Mouse (Mus musculus) testis, adult 2 months (tissue): ENCODE data around the gene Gm28434. TPM values are rescaled to one million over a fixed set of nuclear protein-coding genes. Genes with fewer than 3 reads are reported as not detected.

ENCODE experiments used
- H3K27ac ChIP-seq: fragments of 200-500 bp; 2 replicates; pipeline ENCODE4 v1.5.1; 2012; ENCODE audit warnings: low read depth, low read length; ENCODE audit not compliant: control insufficient read depth, insufficient read depth
- H3K27me3 ChIP-seq: fragments of 200-500 bp; 2 replicates; pipeline ENCODE4 v1.6.1; 2012; ENCODE audit warnings: mild to moderate bottlenecking, low read length, moderate library complexity; ENCODE audit not compliant: control insufficient read depth, insufficient read depth
- H3K36me3 ChIP-seq: fragments of 200-500 bp; 2 replicates; pipeline ENCODE4 v1.6.1; 2012; ENCODE audit warnings: mild to moderate bottlenecking, low read length; ENCODE audit not compliant: control insufficient read depth, insufficient read depth
- H3K4me1 ChIP-seq: fragments of 200-500 bp; 2 replicates; pipeline ENCODE4 v1.6.1; 2012; ENCODE audit warnings: low read length; ENCODE audit not compliant: control insufficient read depth, insufficient read depth
- H3K4me3 ChIP-seq: fragments of 200-500 bp; 2 replicates; pipeline ENCODE4 v1.5.1; 2012; ENCODE audit warnings: low read depth, mild to moderate bottlenecking, low read length, moderate library complexity, mixed read lengths; ENCODE audit not compliant: control insufficient read depth
- CTCF ChIP-seq: fragments of 200-500 bp; IDR thresholded peaks from 2 replicates; pipeline ENCODE4 v1.5.1; 2012; ENCODE audit warnings: low read depth, mild to moderate bottlenecking, inconsistent platforms, low read length, moderate library complexity; ENCODE audit not compliant: control insufficient read depth, insufficient read depth, insufficient replicate concordance
- POLR2A ChIP-seq: fragments of 200-500 bp; IDR thresholded peaks from 2 replicates; pipeline ENCODE4 v1.6.1; 2012; ENCODE audit warnings: low read depth, mild to moderate bottlenecking, inconsistent platforms, low read length, moderate library complexity; ENCODE audit not compliant: control insufficient read depth
- polyA plus RNA-seq: library from polyadenylated mRNA; depleted of rRNA; stranded (reverse); fragments of >200 nt; gene quantifications from 2 replicates; pipeline ENCODE4 v1.2.3, GENCODE M21; 2012; rRNA removed

Gene Gm28434
- polyA plus RNA-seq: not detected in 2 replicates

- Histone ChIP-seq H3K27ac (no peak within 1 kb of the TSS), H3K4me1 (no peaks in the 10 kb centered on the region), H3K4me3 (no peak within 1 kb of the TSS), H3K27me3 (no peaks in the 10 kb centered on the region), H3K36me3 (no peaks in the 10 kb centered on the region)
- TF ChIP-seq CTCF: no peak
- TF ChIP-seq POLR2A: no peak
Measured at GRCm38 (mm10) chr5:87969201-87969600, at the start of gene Gm28434, which contains the start of gene 2310003L06Rik. Gene Gm28434, plus strand, starts transcription at chr5:87969517. Gene 2310003L06Rik, plus strand, starts transcription at chr5:87969459.

- no peak within 1 kb of the TSS for H3K4me3 ChIP-seq
- no peak within 1 kb of the TSS for H3K27ac ChIP-seq
- no peaks in the 10 kb centered on the region for H3K27me3 ChIP-seq
- H3K4me1 ChIP-seq: no peaks in the 10 kb centered on the region
- TF ChIP-seq POLR2A (no peak), CTCF (no peak)
- no peaks in the 10 kb centered on the region for H3K36me3 ChIP-seq
Measured at GRCm38 (mm10) chr5:87925372-87925771, 43.9 kb upstream of the Gm28434 start, which contains the start of gene Csn3. Gene Csn3, plus strand, starts transcription at chr5:87925579.

DNA sequence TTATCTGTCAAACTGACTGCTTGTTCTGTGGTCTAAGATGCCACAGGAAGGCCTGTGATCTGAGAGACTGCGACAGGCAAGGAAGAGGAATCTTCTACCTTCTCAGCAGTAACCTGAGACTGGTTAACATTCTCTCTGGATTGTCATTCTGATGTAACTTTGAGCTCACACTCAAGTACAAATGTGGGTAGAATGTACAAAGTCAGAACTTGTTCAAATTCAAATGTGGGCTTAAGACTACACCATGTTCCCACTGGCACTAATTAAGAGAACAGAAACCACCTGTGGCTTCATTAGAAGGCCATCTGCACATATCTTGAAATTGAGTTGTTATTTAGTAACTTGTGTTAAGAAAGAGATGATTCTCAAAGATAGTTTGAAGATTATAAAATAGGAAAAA is 37.7 kb upstream of the Gm28434 start:
- no peaks in the 10 kb centered on the region for H3K36me3 ChIP-seq
- no peak overlapping the region for H3K27ac ChIP-seq
- H3K4me3 ChIP-seq: no peak overlapping the region
- no peaks in the 10 kb centered on the region for H3K4me1 ChIP-seq
- no peak for TF ChIP-seq CTCF
- TF ChIP-seq POLR2A: no peak
- no peaks in the 10 kb centered on the region for H3K27me3 ChIP-seq

GRCm38 (mm10) chr5:87940752-87941151 is 28.6 kb upstream of the Gm28434 start:
- no peak overlapping the region for H3K4me3 ChIP-seq

GRCm38 (mm10) chr5:87942515-87942914 is 26.8 kb upstream of the Gm28434 start:
- TF ChIP-seq POLR2A (no peak), CTCF (no peak)
- H3K27me3 ChIP-seq: no peaks in the 10 kb centered on the region
- H3K27ac ChIP-seq: no peak overlapping the region
- H3K4me3 ChIP-seq: no peak overlapping the region
- H3K36me3 ChIP-seq: no peaks in the 10 kb centered on the region
- no peaks in the 10 kb centered on the region for H3K4me1 ChIP-seq

More at GRCm38 (mm10) chr5:87940752-87941151, 28.6 kb upstream of the Gm28434 start:
- H3K4me1 ChIP-seq: no peaks in the 10 kb centered on the region
- no peaks in the 10 kb centered on the region for H3K36me3 ChIP-seq
- H3K27me3 ChIP-seq: no peaks in the 10 kb centered on the region
- no peak overlapping the region for H3K27ac ChIP-seq
- TF ChIP-seq POLR2A: no peak
- TF ChIP-seq CTCF: no peak

DNA sequence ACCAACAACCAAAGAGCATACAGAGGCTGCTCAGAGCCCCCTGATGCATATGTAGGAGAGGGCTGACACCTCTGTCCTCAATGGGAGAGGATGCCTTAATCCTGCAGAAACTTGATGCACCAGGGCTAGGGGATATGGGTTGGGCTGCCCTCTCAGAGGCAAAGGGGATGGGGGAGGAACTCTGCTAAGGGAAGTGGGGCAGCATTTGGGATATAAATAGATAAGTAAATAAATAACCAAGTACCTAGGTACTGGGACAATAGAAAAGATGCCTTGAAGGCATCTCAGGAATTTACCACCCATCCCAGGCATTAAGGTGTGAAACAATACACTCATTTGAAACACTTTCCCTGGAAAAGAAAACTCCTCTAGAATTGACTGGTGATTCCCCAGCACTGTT is 17.5 kb upstream of the Gm28434 start:
- Histone ChIP-seq H3K4me1 (no peaks in the 10 kb centered on the region), H3K27me3 (no peaks in the 10 kb centered on the region), H3K27ac (no peak overlapping the region), H3K4me3 (no peak overlapping the region), H3K36me3 (no peaks in the 10 kb centered on the region)
- TF ChIP-seq CTCF (no peak), POLR2A (no peak)

DNA sequence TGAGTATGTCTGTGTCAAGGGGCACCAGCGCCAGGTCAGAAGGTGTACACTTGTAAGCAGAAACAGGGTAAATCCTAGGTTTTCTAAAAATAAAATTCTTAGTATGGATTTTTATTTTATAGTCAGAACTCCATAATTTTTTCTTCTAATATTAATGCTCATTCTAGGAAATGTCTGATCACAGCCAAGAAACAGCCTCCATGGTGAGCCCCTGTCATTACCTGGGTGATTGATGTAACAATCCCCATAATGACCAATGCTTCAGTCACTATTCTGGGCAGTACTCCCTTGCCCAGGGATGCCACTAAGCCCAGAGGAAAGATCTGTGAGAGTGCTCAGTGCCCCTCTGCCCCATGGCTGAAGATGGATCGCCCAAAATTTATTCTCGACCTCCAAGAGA is 9.8 kb downstream of the Gm28434 start, which contains the start of gene Cabs1:
TSS of gene Cabs1 (plus strand) at position 301 of the 400 bp plus-strand sequence.
- Histone ChIP-seq H3K4me3 (peak within 1 kb of the TSS; percentile 82), H3K27me3 (no peaks in the 10 kb centered on the region), H3K36me3 (no peaks in the 10 kb centered on the region), H3K4me1 (no peaks in the 10 kb centered on the region), H3K27ac (peak within 1 kb of the TSS; percentile 42; the same call in 1 of the 2 replicates)
- no peak for TF ChIP-seq CTCF
- TF ChIP-seq POLR2A: peak; percentile 55; the same call in 1 of the 2 replicates
